Mouse (Mus musculus): Measurements from ENCODE around the gene Ttll13. TPM values are rescaled to one million over a fixed set of nuclear protein-coding genes. Genes with fewer than 3 reads are reported as not detected.

Ttll13 gene
- polyA plus RNA-seq, 3 experiments from 2014 or later, result not detected

DNA sequence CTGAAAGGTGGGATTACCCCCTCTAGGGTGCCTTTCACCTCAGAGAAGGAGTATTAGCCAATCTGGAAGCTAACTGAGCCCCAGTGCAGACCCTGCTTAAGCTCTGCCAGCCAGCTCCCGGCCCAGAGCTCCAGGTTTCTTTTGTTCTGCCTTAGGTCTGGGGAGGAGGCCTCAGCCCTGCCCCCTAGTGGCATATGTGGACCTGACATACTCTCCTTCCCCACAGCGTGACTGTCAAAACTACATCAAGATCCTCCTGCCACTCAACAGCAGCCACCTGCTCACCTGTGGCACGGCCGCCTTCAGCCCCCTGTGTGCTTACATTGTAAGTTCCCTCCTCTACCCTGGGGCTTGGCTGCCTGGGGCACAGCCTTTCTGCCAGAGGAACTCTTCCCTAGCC lies 30.8 kb upstream of the Ttll13 start:
- peak; percentile 80 for ATAC-seq

DNA sequence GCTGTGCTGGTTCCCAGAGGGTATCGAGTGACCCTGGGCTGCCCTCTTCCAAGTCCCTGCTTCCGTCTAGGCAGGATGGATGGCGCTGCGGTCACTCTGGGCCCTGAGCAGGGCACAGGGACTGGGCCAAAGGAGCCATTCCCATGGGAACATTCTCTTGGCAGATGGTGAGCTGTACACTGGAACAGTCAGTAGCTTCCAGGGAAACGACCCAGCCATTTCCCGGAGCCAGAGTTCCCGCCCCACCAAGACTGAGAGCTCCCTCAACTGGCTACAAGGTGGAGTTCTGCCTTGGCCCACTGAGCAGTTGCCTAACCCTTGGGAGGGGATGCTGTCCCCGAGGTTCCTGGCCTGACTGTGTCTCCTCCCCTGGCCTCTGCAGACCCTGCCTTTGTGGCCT lies 29.6 kb upstream of the Ttll13 start:
- ATAC-seq, result no peak

DNA sequence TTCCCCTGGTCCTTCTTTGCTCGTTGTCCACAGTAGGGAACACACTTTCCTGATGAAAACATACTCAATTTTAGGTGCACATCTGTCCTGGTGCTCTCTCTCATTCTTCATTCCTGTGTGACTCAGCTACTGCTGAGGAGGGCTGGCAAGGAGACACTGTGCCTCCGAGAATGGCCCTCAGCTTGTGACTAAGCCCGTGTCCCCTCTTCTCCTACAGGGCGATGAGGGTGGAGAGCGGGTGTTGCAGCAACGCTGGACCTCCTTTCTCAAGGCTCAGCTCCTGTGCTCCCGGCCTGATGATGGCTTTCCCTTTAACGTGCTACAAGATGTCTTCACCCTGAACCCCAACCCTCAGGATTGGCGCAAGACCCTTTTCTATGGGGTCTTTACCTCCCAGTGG lies 27.5 kb upstream of the Ttll13 start:
- no peak for ATAC-seq

DNA sequence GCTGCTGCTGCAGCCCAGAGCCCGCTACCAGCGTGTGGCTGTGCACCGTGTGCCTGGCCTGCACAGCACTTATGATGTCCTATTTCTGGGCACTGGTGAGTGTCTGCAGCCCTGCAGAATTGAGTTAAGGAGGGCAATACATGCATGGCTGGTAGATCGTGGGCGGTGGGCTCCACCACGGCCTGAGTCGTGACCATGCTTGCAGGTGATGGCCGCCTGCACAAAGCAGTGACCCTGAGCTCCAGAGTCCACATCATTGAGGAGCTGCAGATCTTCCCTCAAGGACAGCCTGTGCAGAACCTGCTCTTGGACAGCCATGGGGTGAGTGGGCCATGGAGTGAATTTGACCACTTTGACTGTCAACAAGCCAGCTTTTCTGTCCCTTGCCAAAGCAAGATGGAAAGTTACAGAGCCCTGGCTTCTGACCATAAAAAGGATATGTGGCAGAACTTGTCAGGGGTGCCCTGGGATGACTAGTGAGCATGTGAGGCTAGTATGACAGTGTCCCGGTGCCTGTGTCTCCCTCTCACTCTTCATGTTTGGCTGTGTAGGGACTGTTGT lies 25.9 kb upstream of the Ttll13 start:
- no peak for ATAC-seq

DNA sequence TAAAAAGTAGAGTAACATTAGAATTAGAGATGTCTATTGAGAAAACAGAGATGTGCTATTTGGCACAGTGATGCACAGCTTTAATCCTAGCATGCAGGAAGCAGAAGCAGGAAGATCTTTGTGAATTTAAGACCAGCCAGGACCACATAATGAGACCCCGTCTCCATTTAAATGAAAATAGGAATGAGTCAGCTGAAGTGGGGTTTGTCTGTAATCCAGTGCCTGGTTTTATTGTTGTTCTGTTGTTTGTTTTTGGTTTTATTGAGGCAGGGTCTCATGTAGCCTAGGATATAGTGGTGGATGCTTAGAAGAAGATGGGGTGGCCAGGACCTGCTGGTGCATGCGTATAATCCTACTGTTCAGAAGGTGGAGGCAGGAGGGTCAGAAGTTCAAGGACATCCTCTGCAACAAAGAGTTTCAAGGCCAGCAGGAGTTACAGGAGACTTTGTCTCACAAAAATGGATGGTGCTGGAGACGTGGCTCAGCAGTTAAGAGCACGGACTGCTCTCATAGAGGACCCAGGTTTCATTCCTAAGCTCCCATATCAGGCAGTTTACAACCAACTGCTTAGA lies 24.9 kb upstream of the Ttll13 start:
- no peak for ATAC-seq

DNA sequence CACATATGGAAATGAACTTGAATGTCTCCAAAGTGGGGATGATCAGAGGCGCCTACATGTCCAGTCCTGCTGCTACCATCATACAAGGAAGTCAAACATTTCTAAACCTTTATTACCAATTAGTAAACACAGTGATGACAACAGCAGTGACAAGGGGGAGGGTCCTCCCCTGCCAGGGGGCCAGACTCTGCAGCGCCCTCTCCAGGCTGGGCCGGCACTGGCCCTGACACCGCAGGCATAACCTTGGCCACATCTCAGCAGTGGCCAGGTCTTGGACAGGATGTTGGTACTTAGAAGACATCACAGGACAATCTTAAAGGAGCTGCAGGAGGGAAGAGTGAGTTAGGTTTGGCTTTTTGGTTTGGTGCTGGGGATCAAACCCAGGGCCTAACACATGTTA lies 19.1 kb upstream of the Ttll13 start:
- no peak for ATAC-seq

DNA sequence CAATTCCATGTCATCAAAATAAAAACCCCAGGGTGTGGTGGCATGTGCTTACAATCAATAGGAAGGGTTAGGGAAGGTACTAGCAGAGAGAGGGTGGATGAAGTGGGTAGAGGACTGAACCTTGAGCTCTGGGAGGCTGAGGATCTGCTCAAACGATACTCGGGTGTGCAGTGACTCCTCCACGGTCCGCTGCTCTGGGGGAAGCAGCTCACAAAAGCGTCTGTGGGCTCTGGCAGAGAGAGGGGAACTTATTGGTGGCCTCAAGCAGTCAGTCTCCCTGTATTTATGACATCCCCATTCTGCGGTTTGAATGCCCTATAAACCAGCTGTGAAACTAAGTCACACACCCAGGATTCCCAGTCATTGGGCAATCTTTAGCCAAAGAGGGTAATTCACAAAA lies 16.0 kb upstream of the Ttll13 start:
- no peak for ATAC-seq

DNA sequence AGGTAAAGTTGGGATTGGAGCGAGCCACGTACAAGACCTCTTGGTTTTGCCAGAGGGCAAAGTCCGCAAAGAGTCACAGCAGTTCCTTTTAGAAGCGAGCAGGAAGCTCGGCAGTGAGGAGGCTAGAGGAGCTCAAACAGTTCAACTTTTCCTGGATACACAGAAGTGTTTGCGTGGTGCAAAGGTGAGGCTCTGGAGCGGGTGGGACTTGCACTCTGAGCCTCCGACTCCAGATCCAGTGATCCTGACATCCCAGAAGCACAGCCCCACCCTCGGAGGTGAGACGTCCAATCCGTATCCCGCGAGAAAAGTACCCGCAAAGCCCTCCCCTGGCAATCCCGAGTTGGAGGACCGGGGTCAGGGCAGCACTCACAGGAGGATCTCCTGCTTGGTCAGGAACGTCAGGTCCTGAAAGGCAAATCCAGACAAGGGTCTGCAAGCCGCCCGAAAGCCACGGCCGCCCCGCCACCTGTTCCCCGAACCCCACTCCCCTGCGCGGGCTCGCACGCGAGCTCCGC lies 14.1 kb upstream of the Ttll13 start:
- no peak for ATAC-seq

DNA sequence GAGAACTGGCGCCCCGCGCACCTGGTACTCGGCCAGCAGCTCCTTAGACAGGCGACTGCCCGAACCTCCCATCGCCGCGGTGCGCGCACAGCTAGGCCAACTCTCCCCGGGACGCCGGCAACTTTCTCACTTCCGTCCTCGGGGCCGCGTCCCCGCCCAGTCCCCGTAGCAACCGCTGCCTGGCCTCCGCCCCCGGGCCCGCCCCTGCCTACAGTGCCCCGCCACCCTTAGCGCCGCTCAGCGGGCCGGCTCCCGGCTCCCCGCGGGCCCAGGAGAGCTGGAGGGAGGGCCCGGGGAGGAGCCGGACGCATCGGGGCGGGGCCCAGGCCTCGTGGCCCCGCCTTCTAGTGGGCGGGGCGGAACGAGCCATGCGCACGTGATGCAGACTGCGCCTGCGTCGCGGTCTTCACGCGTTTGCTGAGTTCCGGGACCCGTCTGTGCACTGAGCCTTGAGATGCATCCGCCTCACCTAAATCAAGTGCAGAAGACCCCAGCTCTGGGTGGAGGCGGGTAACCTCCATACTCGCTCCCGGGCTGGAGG lies 13.6 kb upstream of the Ttll13 start, which contains the start of the genes Cib1 and Gdpgp1:
Gene Cib1 (minus strand): TSS at position 325 of the 541 bp plus-strand sequence.
Gene Gdpgp1 (plus strand): TSS at position 377 of the 541 bp plus-strand sequence.
- ATAC-seq, result peak; percentile 94

DNA sequence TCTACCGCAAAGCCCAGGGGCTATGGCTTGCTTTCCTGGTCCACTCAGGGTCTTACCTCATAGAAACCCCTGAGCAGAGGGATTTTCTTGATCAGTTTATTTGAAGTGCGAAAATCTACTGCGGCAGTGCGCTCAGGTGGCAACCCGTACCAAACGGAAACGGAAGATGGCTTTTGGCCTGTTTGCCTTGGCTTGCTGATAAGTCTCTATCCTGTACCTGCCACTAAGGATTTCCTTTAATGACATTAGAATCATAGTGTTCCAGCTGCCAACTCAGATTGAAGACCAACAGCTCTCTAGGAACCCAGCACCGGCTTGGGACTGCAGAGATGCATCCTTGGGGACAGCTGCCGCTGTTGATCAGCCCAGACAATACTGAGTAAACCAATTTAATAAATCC lies 12.4 kb upstream of the Ttll13 start:
- no peak for ATAC-seq

DNA sequence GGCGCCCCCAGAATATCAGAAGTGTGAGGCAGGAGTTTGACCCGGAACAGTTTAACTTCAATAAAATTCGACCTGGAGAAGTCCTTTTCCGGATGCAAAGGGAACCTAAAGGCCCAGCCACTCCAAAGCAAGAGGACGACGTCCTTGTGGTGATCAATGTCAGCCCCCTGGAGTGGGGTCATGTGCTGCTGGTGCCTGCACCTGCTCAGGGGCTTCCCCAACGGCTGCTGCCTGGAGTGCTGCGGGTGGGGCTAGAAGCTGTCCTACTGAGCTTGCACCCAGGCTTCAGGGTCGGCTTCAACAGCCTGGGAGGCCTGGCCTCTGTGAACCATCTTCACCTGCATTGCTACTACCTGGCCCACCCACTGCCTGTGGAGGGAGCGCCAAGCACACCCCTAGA lies 7.6 kb upstream of the Ttll13 start:
- ATAC-seq, result no peak

DNA sequence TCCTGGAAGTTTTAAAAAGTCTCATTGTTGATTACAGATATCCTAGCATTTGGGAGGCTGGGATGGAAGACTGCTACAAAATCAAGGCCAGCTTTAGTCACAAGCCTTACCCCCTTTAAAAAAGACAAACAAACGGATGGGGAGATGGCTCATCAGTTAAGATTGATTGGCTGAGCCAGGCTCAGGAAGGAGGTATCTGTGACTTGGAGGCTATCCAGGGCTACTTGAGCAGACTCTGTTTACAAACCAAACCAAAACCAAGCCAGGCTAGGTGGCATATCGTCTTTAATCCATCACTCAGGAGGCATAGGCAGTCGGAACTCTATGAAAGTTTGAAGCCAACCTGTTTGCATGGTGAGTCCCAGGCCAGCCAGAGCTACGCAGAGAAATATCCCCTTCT lies 4.5 kb upstream of the Ttll13 start:
- no peak for ATAC-seq

DNA sequence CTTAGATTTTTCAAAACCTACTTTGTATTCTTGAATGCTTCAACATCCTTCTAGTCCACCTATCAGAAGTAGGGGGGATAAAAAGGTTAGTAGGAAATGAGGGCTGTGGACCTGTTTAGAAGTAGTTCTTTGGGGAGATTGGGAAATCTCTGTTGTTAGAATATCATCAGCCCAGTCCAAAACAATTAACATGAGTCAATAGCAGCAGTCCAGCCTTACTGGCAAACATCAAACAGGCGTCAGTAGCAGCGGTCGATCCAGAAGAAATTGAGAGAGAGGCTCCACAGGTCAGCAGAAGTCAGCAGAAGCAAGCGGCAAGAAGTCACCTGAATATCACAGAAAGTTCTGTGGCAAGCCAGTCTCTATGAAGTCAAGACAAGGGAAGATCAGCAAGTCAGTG lies 1.3 kb upstream of the Ttll13 start:
- no peak for ATAC-seq

DNA sequence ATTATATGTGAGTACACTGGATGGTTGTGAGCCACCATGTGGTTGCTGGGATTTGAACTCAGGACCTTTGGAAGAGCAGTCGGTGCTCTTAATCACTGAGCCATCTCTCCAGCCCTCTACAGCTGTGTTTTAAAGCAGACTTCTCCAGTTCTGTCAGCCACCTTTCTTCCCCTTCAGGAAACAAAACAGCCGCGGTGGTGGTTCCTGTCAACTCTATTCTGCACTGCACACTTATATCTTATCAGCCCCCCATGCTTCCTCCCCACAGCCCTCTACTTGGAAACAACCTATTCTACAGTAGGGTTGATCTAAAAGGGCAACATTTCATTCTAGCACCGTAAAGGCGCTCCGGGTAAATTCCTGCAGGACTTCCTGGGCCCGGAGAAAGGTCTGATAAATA lies 683 bp downstream of the Ttll13 start:
- no peak for ATAC-seq

DNA sequence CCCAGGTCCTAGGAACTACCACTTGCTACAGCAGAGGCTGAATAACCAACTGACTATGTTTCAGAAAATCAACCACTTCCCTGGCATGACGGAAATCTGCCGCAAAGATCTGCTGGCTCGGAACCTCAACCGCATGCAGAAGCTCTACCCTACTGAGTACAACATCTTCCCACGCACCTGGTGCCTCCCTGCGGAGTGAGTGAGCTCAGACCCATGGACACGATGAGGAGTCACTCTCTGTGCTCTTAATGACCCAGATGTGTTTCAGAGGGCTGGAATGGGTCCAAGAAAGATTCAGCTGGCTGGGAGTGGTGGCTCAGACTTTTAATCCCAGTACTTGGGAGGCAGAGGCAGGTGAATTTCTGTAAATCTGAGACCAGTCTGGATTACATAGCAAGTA lies 6.3 kb downstream of the Ttll13 start:
- ATAC-seq, result no peak

DNA sequence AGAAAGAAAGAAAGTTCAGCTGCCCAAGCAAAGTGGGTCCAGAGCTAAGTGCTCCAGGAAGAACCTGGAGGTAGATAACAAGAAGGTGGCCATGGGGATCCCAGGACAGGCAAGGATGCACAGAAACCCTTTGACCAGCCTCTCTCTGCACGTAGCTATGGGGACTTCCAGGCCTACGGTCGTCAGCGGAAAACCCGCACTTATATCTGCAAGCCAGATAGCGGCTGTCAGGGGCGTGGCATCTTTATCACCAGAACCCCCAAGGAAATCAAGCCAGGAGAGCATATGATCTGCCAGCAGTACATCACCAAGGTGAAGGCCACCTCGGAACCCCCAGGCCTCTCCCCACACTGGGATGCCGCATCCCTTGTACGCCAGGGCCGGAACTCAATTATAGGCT lies 6.7 kb downstream of the Ttll13 start:
- ATAC-seq, result no peak

DNA sequence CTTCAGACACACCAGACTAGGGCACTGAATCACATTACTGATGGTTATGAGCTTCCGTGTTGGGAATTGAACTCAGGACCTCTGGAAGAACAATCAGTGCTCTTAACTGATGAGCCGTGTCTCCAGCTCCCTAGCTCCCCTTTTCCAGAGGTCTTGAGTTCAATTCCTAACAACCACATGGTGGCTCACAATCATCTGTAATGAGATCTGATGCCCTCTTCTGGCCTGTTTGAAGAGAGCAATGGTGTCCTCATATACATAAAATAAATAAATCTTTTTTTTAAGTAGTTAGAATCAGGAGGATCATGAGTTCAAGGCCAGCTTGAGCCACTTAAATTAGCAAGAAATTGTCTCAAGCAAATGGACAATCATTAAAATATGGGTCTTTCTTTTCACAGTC lies 9.8 kb downstream of the Ttll13 start:
- ATAC-seq, result no peak

DNA sequence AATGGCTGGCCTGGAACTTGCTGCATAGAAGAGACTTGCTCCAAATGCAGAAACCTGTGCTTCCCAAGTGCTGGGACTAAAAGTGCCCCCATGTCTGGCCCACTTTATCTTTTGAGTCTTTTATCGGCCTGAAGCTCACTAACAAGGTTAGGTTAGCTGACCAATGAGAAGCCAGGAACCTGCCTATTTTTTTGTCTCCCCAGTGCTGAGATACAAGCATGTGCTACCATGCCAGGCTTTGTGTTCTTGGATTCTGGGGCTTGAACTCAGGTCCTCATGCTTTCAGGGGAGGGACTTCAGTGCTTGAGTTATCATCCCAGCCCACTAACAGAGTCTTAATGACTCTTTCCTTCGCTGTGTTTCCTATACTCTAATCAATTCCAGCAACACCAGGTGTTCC lies 11.5 kb downstream of the Ttll13 start:
- ATAC-seq, result no peak

DNA sequence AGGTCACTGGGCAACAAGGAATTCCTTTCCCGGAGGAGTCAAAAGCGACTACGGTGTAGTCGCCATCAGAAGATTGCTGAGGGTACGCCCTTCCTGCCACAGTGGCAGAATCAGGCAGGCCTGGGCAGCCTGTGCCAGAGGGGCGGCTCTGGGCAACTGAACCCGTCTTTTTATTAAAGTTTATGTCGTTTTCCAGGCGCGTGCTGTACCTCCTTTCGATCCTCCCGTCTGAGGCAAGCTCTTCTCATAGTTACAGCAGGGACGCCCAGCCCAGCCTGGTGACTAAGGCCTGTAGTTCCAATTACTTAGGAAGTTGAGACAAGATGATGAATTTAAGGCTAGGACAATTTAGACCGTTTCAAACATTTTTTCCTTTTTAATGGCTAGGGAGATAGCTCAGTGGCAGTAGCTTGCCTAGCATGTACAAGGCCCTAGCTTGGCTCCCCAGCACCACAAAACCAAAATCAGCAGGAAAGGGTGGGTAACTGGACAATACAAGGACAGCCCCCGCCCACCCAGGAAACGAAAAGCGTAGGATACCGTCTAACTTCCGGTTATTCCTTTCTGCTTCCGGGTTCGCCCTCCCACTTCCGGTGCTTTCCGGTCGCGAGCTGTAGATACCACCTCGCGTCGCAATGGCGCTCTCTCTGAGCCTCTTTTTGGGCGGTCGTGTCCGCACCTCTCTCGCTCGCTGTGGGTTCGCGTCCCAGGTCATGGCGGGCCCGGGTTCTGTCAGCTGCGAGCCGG lies 14.6 kb downstream of the Ttll13 start, which contains the start of gene Ngrn:
Gene Ngrn (plus strand): TSS at position 591 of the 747 bp plus-strand sequence.
- peak; percentile 96 for ATAC-seq

DNA sequence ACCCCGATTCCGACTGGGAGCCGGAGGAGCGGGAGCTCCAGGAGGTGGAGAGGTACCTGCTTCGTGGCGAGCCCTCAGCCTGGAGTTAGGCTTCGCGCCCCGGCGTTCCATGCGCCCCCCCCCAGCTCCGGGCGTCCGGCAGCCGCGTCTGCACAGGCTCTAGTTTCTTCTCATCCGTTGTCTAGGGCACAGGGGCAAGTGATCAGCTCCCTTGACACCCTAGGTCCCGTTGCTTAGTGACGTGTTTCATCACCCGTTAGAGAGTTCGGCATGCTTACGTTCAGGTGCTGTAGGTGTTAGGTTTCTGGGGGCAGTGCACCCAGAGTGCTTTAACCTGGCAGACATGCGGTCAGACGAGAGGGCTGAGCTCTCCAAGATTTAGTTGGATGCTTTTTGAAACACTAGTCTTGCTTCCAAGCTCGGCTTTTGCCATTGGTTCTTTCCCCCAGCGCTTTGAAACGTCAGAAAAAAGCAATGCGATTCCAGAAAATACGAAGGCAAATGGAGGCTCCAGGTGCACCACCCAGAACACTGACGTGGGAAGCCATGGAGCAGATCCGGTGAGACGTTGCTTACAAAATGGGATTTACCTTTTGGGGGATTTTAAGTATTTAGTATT lies 15.3 kb downstream of the Ttll13 start:
- peak; percentile 53 for ATAC-seq

DNA sequence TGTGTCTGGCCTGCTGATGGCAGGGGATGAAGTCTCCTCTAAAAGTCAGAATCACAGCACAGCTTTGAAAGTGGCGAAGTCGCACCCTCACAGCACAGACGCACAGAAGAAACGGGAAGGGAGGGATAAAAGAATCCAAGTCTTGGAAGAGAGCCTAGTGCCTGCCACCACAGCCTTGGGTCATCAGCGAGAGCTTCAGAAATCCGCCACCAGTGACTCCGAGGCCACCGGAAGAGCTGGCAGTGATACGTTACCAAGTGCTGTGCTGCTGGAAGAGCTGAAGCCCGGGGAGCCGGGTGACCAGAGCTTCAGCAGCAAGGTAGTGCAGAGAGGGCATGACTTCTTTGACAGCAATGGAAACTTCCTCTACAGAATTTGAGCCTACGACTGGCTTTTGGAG lies 18.4 kb downstream of the Ttll13 start:
- ATAC-seq, result no peak

DNA sequence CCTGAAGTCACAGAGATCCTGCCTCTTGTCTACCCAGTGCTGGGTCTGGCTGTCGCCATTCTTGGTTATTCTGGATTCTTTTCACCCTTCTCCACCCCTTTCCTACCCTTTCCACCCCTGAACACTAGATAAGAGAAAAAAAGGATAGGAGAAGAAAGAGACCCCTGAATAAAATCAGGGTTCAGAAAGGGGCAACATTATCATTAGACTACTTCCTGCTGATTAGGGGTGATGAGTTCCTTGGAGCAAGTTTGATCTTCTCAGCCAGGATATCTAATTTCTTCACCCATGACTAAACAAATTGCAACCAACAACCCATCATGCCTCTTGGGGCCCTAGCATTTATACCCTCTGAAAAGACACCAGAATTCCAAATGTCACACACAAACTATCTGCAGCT lies 21.6 kb downstream of the Ttll13 start:
- ATAC-seq, result no peak

Measured in inflammation-experienced regulatory T-cells, adult 6 months (primary cell).